Mouse (Mus musculus) forebrain, embryonic 14.5 days (tissue): ENCODE results near the gene Bace1. TPM values are rescaled to one million over a fixed set of nuclear protein-coding genes. Genes with fewer than 3 reads are reported as not detected.

ENCODE experiments used
- polyA plus RNA-seq: library from polyadenylated mRNA; unstranded; fragments of >200 nt; fragmentation: Nextera tagmentation; extraction: Ambion mirVana; gene quantifications from 2 replicates; pipeline ENCODE4 v1.2.1, GENCODE M21; 2014

Gene Bace1
- polyA plus RNA-seq, 1 experiment from 2014 or later, result 26.7 TPM

Other genes with a start within 250 kb of the Bace1 start
- 7.7 and 8.9 TPM in 2 replicates for gene Cep164, start 9.9 kb upstream of the Bace1 start, polyA plus RNA-seq
- gene Pcsk7, start 67.9 kb downstream of the Bace1 start, polyA plus RNA-seq, result 13.6 and 16.2 TPM in 2 replicates
- 70.2 and 91.1 TPM in 2 replicates for gene Rnf214, start 68.3 kb downstream of the Bace1 start, polyA plus RNA-seq
- gene Tagln, start 97.5 kb downstream of the Bace1 start, polyA plus RNA-seq, result 4.2 and 5.3 TPM in 2 replicates
- gene Sidt2, start 116.7 kb downstream of the Bace1 start, polyA plus RNA-seq, result 24.5 and 30.9 TPM in 2 replicates
- gene Pafah1b2, start 174.1 kb downstream of the Bace1 start, polyA plus RNA-seq, result 314 and 359 TPM in 2 replicates
- 5.0 and 5.7 TPM in 2 replicates for gene Sik3, start 174.2 kb downstream of the Bace1 start, polyA plus RNA-seq